Mouse (Mus musculus): ENCODE results near the gene Vrk1. TPM values are rescaled to one million over a fixed set of nuclear protein-coding genes. Genes with fewer than 3 reads are reported as not detected.

The Vrk1 gene
- polyA plus RNA-seq, 2 experiments = 60.2 to 103 TPM

DNA sequence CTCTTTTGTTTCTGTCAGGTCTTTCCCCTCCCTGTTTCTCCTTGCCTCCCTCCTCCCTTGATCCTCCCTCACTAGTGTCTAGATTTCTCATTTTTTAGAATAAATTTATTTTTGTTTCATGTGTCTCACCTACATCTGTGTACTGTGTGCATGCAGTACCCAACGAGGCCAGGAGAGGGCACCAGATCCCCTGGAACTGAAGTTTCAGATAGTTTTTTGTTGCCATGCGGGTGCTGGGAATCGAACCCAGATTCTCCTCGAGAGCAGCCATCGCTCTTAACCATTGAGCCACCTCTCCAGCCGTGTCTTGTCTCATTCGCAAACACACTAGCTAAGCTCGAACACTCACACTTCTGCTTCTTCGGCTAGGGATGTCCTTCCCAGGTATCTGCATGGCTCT is 26.5 kb upstream of the Vrk1 start:
- H3K27me3 ChIP-seq (ENCODE audit: control insufficient read depth, insufficient read depth, low read length) = no peaks in the 10 kb centered on the region
- 80% methylated on average over 9 of the region's 9 CpGs for WGBS (ENCODE audit: insufficient replicate concordance)
- H3K36me3 ChIP-seq (replicated peaks; ENCODE audit: control insufficient read depth, insufficient read depth, low read depth) = no peaks in the 10 kb centered on the region
- H3K4me1 ChIP-seq (replicated peaks; ENCODE audit: control insufficient read depth in 2 of 2, insufficient read depth in 2 of 2, low read length in 1 of 2) = peaks cover 8 to 17% of the 10 kb centered on the region in 2 experiments
- H3K4me2 ChIP-seq (ENCODE audit: low read depth) = no peak overlapping the region
- no peak overlapping the region for H3K4me3 ChIP-seq (ENCODE audit: insufficient read depth in 1 of 2, low read depth in 2 of 2, low read length in 2 of 2)
- H3K9ac ChIP-seq (replicated peaks) = no peak overlapping the region
- no peak for ATAC-seq (ENCODE audit: insufficient read depth)
- no peak overlapping the region for H3K27ac ChIP-seq
- no peak for TF ChIP-seq EP300 (IDR thresholded peaks at IDR 0.05; ENCODE audit: low read depth)
- peak; percentile 75 for TF ChIP-seq CTCF (IDR thresholded peaks at IDR 0.05; ENCODE audit: low read depth)
- no peak for DNase-seq (ENCODE audit: low read depth in 3 of 3, low spot score in 3 of 3)
- peaks cover 5% of the 10 kb centered on the region for H3K9me3 ChIP-seq (ENCODE audit: control insufficient read depth, low read length)

- Histone ChIP-seq H3K36me3 (replicated peaks; ENCODE audit: control insufficient read depth, insufficient read depth, low read depth) (no peaks in the 10 kb centered on the region), H3K27ac (peak overlapping the region; percentile 23; the same call in 1 of the 2 replicates), H3K9ac (replicated peaks) (no peak overlapping the region), H3K27me3 (ENCODE audit: control insufficient read depth, insufficient read depth, low read length) (no peaks in the 10 kb centered on the region), H3K9me3 (ENCODE audit: control insufficient read depth, low read length) (peaks cover 5% of the 10 kb centered on the region), H3K4me3 (ENCODE audit: insufficient read depth in 1 of 2, low read depth in 2 of 2, low read length in 2 of 2) (no peak overlapping the region), H3K4me2 (ENCODE audit: low read depth) (peak overlapping the region; percentile 39), H3K4me1 (replicated peaks; ENCODE audit: control insufficient read depth in 2 of 2, insufficient read depth in 2 of 2, low read length in 1 of 2) (peaks cover 16 to 21% of the 10 kb centered on the region in 2 experiments)
- ATAC-seq (ENCODE audit: insufficient read depth) (peak; percentile 92), DNase-seq (ENCODE audit: low read depth in 3 of 3, low spot score in 3 of 3) (peak in 2 of 3 experiments; percentile 34 to 40)
- TF ChIP-seq EP300 (IDR thresholded peaks at IDR 0.05; ENCODE audit: low read depth) = peak; percentile 63
- no peak for TF ChIP-seq CTCF (IDR thresholded peaks at IDR 0.05; ENCODE audit: low read depth)
- WGBS (ENCODE audit: insufficient replicate concordance) = 34% methylated on average over 4 of the region's 4 CpGs
These were observed 21.6 kb upstream of the Vrk1 start for GRCm38 (mm10) chr12:105988434-105988833.

GRCm38 (mm10) chr12:105992756-105993155 is 17.3 kb upstream of the Vrk1 start:
- Histone ChIP-seq H3K27ac (no peak overlapping the region), H3K9ac (replicated peaks) (no peak overlapping the region), H3K27me3 (ENCODE audit: control insufficient read depth, insufficient read depth, low read length) (no peaks in the 10 kb centered on the region), H3K4me2 (ENCODE audit: low read depth) (no peak overlapping the region), H3K9me3 (ENCODE audit: control insufficient read depth, low read length) (no peaks in the 10 kb centered on the region), H3K4me3 (ENCODE audit: insufficient read depth in 1 of 2, low read depth in 2 of 2, low read length in 2 of 2) (no peak overlapping the region), H3K4me1 (replicated peaks; ENCODE audit: control insufficient read depth in 2 of 2, insufficient read depth in 2 of 2, low read length in 1 of 2) (peaks cover 15 to 21% of the 10 kb centered on the region in 2 experiments), H3K36me3 (replicated peaks; ENCODE audit: control insufficient read depth, insufficient read depth, low read depth) (no peaks in the 10 kb centered on the region)
- no peak for DNase-seq (ENCODE audit: low read depth in 3 of 3, low spot score in 3 of 3)
- no peak for TF ChIP-seq EP300 (IDR thresholded peaks at IDR 0.05; ENCODE audit: low read depth)
- TF ChIP-seq CTCF (IDR thresholded peaks at IDR 0.05; ENCODE audit: low read depth) = no peak
- WGBS (ENCODE audit: insufficient replicate concordance) = 72% methylated on average over 5 of the region's 5 CpGs
- ATAC-seq (ENCODE audit: insufficient read depth) = no peak

- ATAC-seq (ENCODE audit: insufficient read depth) (no peak), DNase-seq (ENCODE audit: low read depth in 3 of 3, low spot score in 3 of 3) (no peak)
- no peaks in the 10 kb centered on the region for H3K27me3 ChIP-seq (ENCODE audit: control insufficient read depth, insufficient read depth, low read length)
- H3K9me3 ChIP-seq (ENCODE audit: control insufficient read depth, low read length) = no peaks in the 10 kb centered on the region
- TF ChIP-seq CTCF (IDR thresholded peaks at IDR 0.05; ENCODE audit: low read depth) = no peak
- no peak for TF ChIP-seq EP300 (IDR thresholded peaks at IDR 0.05; ENCODE audit: low read depth)
- H3K4me2 ChIP-seq (ENCODE audit: low read depth) = no peak overlapping the region
- no peaks in the 10 kb centered on the region for H3K36me3 ChIP-seq (replicated peaks; ENCODE audit: control insufficient read depth, insufficient read depth, low read depth)
- WGBS (ENCODE audit: insufficient replicate concordance) = 51% methylated on average over 7 of the region's 7 CpGs
- peaks cover 9 to 15% of the 10 kb centered on the region in 2 experiments for H3K4me1 ChIP-seq (replicated peaks; ENCODE audit: control insufficient read depth in 2 of 2, insufficient read depth in 2 of 2, low read length in 1 of 2)
- no peak overlapping the region for H3K27ac ChIP-seq
- H3K4me3 ChIP-seq (ENCODE audit: insufficient read depth in 1 of 2, low read depth in 2 of 2, low read length in 2 of 2) = no peak overlapping the region
- H3K9ac ChIP-seq (replicated peaks) = no peak overlapping the region
These were observed 16.7 kb upstream of the Vrk1 start for GRCm38 (mm10) chr12:105993356-105993755.

DNA sequence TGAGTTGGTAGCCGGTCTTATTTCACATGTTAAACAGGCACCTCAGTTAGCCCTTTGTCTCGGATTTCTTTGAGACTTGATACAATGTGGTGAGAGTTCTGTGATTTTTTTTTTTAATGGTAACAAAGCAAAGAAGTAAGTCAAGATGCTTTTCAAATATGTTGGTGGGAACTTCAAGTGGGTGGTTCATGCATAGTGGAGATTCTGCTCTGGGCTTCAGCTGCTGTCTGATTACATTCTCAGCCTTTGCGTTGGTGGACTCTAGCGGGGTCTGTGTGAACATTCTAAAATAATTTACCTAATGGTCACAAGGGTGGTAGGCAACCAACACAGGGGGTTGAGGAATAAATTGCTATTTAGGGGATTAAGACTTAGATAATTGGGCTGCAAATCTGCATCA is 14.1 kb upstream of the Vrk1 start:
- DNase-seq (ENCODE audit: low read depth in 3 of 3, low spot score in 3 of 3) = no peak
- ATAC-seq (ENCODE audit: insufficient read depth) = no peak
- H3K27me3 ChIP-seq (ENCODE audit: control insufficient read depth, insufficient read depth, low read length) = no peaks in the 10 kb centered on the region
- H3K27ac ChIP-seq = no peak overlapping the region
- no peak overlapping the region for H3K9ac ChIP-seq (replicated peaks)
- no peaks in the 10 kb centered on the region for H3K36me3 ChIP-seq (replicated peaks; ENCODE audit: control insufficient read depth, insufficient read depth, low read depth)
- H3K4me2 ChIP-seq (ENCODE audit: low read depth) = no peak overlapping the region
- 65% methylated on average over 4 of the region's 4 CpGs for WGBS (ENCODE audit: insufficient replicate concordance)
- H3K4me3 ChIP-seq (ENCODE audit: insufficient read depth in 1 of 2, low read depth in 2 of 2, low read length in 2 of 2) = no peak overlapping the region
- H3K4me1 ChIP-seq (replicated peaks; ENCODE audit: control insufficient read depth in 2 of 2, insufficient read depth in 2 of 2, low read length in 1 of 2) = peaks cover 0 to 4% of the 10 kb centered on the region in 2 experiments; a peak in 3 of 4 replicates
- TF ChIP-seq CTCF (IDR thresholded peaks at IDR 0.05; ENCODE audit: low read depth) = no peak
- TF ChIP-seq EP300 (IDR thresholded peaks at IDR 0.05; ENCODE audit: low read depth) = no peak
- H3K9me3 ChIP-seq (ENCODE audit: control insufficient read depth, low read length) = no peaks in the 10 kb centered on the region

All from liver, embryonic 14.5 days (tissue).